Comparison of ENCODE assay signal across 8 mouse cellular contexts in the genomic region with DNA sequence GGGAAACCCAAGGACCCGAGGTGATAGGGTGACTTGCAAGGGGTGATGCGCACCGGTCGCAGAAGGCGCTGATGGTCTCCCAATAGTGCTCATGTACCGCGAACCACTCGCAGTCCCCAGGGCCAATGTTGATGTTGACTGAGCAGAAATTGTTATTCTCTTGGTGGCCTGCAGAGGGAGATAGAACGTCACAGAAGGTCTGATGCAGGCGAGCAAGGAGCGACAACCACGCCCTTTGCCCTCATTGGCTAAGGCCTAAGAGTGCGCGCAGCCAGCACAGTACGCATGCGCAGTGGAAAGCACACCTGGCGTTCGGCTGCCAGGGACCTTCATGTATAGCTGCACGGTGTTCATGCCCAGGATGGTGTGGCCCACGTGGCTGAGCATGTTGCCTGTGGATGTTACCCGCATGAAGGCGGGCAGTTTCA. TPM values are rescaled to one million over a fixed set of nuclear protein-coding genes. Genes with fewer than 3 reads are reported as not detected.
DNase-seq lines count a peak whose midpoint lies in the region; ATAC-seq lines count a peak whose summit lies in the region.

No protein-coding gene starts in this region.

- H3K9me3 ChIP-seq in hindbrain, embryonic 15.5 days, result no peaks in the 10 kb centered on the region

- H3K9ac ChIP-seq in hindbrain, embryonic 15.5 days, result no peak overlapping the region

- H3K27ac ChIP-seq in hindbrain, embryonic 15.5 days (replicated peaks), result no peak overlapping the region

- peak; percentile 98 for DNase-seq in R1 (ENCODE audit: low read depth, low spot score)
- peak; percentile 92 to 97 for DNase-seq in cerebellum, postnatal 25 days
- DNase-seq in frontal cortex, postnatal 36 days (ENCODE audit: low spot score in 2 of 2), result peak; percentile 84 to 89
- peak; percentile 91 for DNase-seq in left cerebral cortex, adult 11 months (ENCODE audit: low spot score)
- peak; percentile 96 for DNase-seq in lung, postnatal 36 days
- DNase-seq in right cerebral cortex, adult 18-20 months, result peak; percentile 95
- DNase-seq in urinary bladder, adult 2 months (ENCODE audit: low spot score), result peak; percentile 72

- peak; percentile 74 for ATAC-seq in hindbrain, embryonic 15.5 days (ENCODE audit: low FRiP score, low read depth)

- no peak overlapping the region for H3K4me3 ChIP-seq in hindbrain, embryonic 15.5 days

- peaks cover 67% of the 10 kb centered on the region for H3K36me3 ChIP-seq in hindbrain, embryonic 15.5 days

- H3K27me3 ChIP-seq in hindbrain, embryonic 15.5 days, result no peaks in the 10 kb centered on the region

- H3K4me2 ChIP-seq in hindbrain, embryonic 15.5 days, result no peak overlapping the region

- WGBS in hindbrain, embryonic 15.5 days, result 14% methylated on average over 22 of the region's 22 CpGs

- H3K4me1 ChIP-seq in hindbrain, embryonic 15.5 days (replicated peaks), result peaks cover 28% of the 10 kb centered on the region

RNA-seq across cellular contexts. Expression of gene Tmem88, which starts 3.2 kb away (rescaled TPM):
- polyA plus RNA-seq in hindbrain, embryonic 15.5 days (2015; fragmentation: Nextera tagmentation; extraction: Ambion mirVana), result 6.8 and 7.2 TPM in 2 replicates
- polyA plus RNA-seq in urinary bladder, adult 2 months (2012; rRNA removed), result 11.5 and 11.6 TPM in 2 replicates

RNA-seq across cellular contexts. Expression of gene Cyb5d1, which starts 5.8 kb away (rescaled TPM):
- 30.6 and 33.5 TPM in 2 replicates for polyA plus RNA-seq in hindbrain, embryonic 15.5 days (2015; fragmentation: Nextera tagmentation; extraction: Ambion mirVana)
- polyA plus RNA-seq in urinary bladder, adult 2 months (2012; rRNA removed), result 43.0 and 48.0 TPM in 2 replicates

RNA-seq across cellular contexts. Expression of gene Naa38, which starts 5.9 kb away (rescaled TPM):
- polyA plus RNA-seq in hindbrain, embryonic 15.5 days (2015; fragmentation: Nextera tagmentation; extraction: Ambion mirVana), result 109 and 121 TPM in 2 replicates
- polyA plus RNA-seq in urinary bladder, adult 2 months (2012; rRNA removed), result 143 and 188 TPM in 2 replicates

RNA-seq across cellular contexts. Expression of gene Kdm6b, which starts 12.3 kb away (rescaled TPM):
- 33.7 and 34.9 TPM in 2 replicates for polyA plus RNA-seq in hindbrain, embryonic 15.5 days (2015; fragmentation: Nextera tagmentation; extraction: Ambion mirVana)
- 3.3 and 10.7 TPM in 2 replicates for polyA plus RNA-seq in urinary bladder, adult 2 months (2012; rRNA removed)

RNA-seq across cellular contexts. Expression of gene Chd3, which starts 32.0 kb away (rescaled TPM):
- polyA plus RNA-seq in hindbrain, embryonic 15.5 days (2015; fragmentation: Nextera tagmentation; extraction: Ambion mirVana), result 83.5 and 83.7 TPM in 2 replicates
- 85.5 and 132 TPM in 2 replicates for polyA plus RNA-seq in urinary bladder, adult 2 months (2012; rRNA removed)
